In the genomic region with DNA sequence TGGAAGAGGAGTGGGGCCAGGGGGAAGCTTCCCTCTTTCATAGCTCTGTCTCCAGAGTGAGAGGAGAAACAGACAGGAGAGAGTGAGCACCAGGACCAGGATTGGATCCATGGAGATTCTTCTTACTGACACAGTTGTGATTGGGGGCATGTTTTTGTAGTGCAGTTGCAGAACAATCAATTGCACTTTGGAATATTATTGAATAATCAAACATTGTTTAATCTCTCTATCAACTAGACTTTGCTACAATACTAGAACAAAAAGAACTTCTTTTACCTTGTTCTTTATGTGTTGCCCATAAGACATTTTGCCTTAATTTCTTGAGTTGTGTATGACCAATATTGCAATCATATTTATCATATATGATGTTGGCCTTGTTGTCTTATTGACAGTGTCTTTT, we compare ENCODE assay signal across 51 mouse cellular contexts. TPM values are rescaled to one million over a fixed set of nuclear protein-coding genes. Genes with fewer than 3 reads are reported as not detected.
"Had no signal": no experiment of that assay in that cellular context is flagged by ENCODE, and none has a peak within 500 bp of the region (broad histone marks: within the 10 kb centered on the region; RNA-seq: fewer than 3 reads in every experiment).

A gene (minus strand): TSS at position 127 of the 400 bp plus-strand sequence.

- H3K9me3 ChIP-seq: heart, embryonic 10.5 days; heart, embryonic 12.5 days; heart, embryonic 13.5 days; heart, embryonic 15.5 days; hindbrain, embryonic 10.5 days; hindbrain, embryonic 12.5 days; hindbrain, embryonic 13.5 days; hindbrain, embryonic 15.5 days; intestine, embryonic 15.5 days; kidney, embryonic 15.5 days had no signal

- H3K9ac ChIP-seq: heart, embryonic 12.5 days; heart, embryonic 13.5 days; heart, embryonic 15.5 days; hindbrain, embryonic 12.5 days; hindbrain, embryonic 13.5 days; hindbrain, embryonic 14.5 days; hindbrain, embryonic 15.5 days; intestine, embryonic 15.5 days; kidney, embryonic 15.5 days had no signal

- H3K4me1 ChIP-seq: heart, embryonic 10.5 days; heart, embryonic 12.5 days; heart, embryonic 13.5 days; heart, embryonic 15.5 days; hindbrain, embryonic 10.5 days; hindbrain, embryonic 12.5 days; hindbrain, embryonic 13.5 days; hindbrain, embryonic 15.5 days; intestine, embryonic 15.5 days; kidney, embryonic 15.5 days had no signal

- ATAC-seq: hindbrain, embryonic 16.5 days; hindbrain, postnatal 0 days; inflammation-experienced regulatory T-cells, adult 6 months; intestine, embryonic 15.5 days; intestine, embryonic 16.5 days; intestine, postnatal 0 days had no signal

- H3K36me3 ChIP-seq: heart, embryonic 10.5 days; heart, embryonic 12.5 days; heart, embryonic 13.5 days; heart, embryonic 15.5 days; hindbrain, embryonic 10.5 days; hindbrain, embryonic 12.5 days; hindbrain, embryonic 13.5 days; hindbrain, embryonic 15.5 days; intestine, embryonic 15.5 days; kidney, embryonic 15.5 days had no signal

- H3K27me3 ChIP-seq: heart, embryonic 12.5 days; heart, embryonic 13.5 days; heart, embryonic 15.5 days; hindbrain, embryonic 12.5 days; hindbrain, embryonic 13.5 days; hindbrain, embryonic 15.5 days; intestine, embryonic 15.5 days; kidney, embryonic 15.5 days had no signal

- H3K27ac ChIP-seq: heart, embryonic 10.5 days; heart, embryonic 13.5 days; heart, embryonic 15.5 days; hindbrain, embryonic 10.5 days; hindbrain, embryonic 12.5 days; hindbrain, embryonic 13.5 days; hindbrain, embryonic 14.5 days; hindbrain, embryonic 15.5 days; hindbrain, postnatal 0 days; intestine, embryonic 15.5 days; kidney, embryonic 15.5 days; kidney, postnatal 0 days; layer of hippocampus, adult 2 months had no signal

- H3K4me2 ChIP-seq: heart, embryonic 11.5 days; heart, embryonic 12.5 days; heart, embryonic 13.5 days; heart, embryonic 15.5 days; hindbrain, embryonic 12.5 days; hindbrain, embryonic 13.5 days; hindbrain, embryonic 14.5 days; hindbrain, embryonic 15.5 days; intestine, embryonic 15.5 days; kidney, embryonic 15.5 days had no signal

- DNase-seq: heart, postnatal 10 days; heart, postnatal 14 days; heart, postnatal 36 days; heart, postnatal 4 days; kidney, adult 11 months; kidney, adult 18-20 months; kidney, adult 2 months; kidney, adult 8-10 months; kidney, adult 9 months; kidney, postnatal 10 days; kidney, postnatal 14 days; kidney, postnatal 25 days; kidney, postnatal 36 days; kidney, postnatal 4 days; layer of hippocampus, adult 9-11 months; layer of hippocampus, postnatal 36 days had no signal

- H3K4me3 ChIP-seq: heart, embryonic 10.5 days; heart, embryonic 12.5 days; heart, embryonic 13.5 days; heart, embryonic 15.5 days; hindbrain, embryonic 10.5 days; hindbrain, embryonic 12.5 days; hindbrain, embryonic 13.5 days; hindbrain, embryonic 15.5 days; intestine, embryonic 15.5 days; kidney, embryonic 15.5 days; layer of hippocampus, adult 2 months had no signal

RNA-seq across cellular contexts. Expression of the gene that starts here (rescaled TPM):
- total RNA-seq: heart, postnatal 10 days; heart, postnatal 14 days; heart, postnatal 25 days; heart, postnatal 36 days; heart, postnatal 4 days; hematopoietic stem cell, adult 5-6 weeks; hindbrain, postnatal 0 days; layer of hippocampus, adult 18-20 months; layer of hippocampus, adult 2 months; layer of hippocampus, adult 8-10 months; layer of hippocampus, postnatal 10 days; layer of hippocampus, postnatal 14 days; layer of hippocampus, postnatal 25 days; layer of hippocampus, postnatal 36 days; left cerebral cortex, adult 18-20 months had no signal
- polyA plus RNA-seq: heart, embryonic 10.5 days; heart, embryonic 11.5 days; heart, embryonic 12.5 days; heart, embryonic 13.5 days; heart, embryonic 14.5 days; heart, embryonic 15.5 days; heart, embryonic 16.5 days; heart, postnatal 0 days; hindbrain, embryonic 10.5 days; hindbrain, embryonic 11.5 days; hindbrain, embryonic 12.5 days; hindbrain, embryonic 13.5 days; hindbrain, embryonic 14.5 days; hindbrain, embryonic 15.5 days; hindbrain, embryonic 16.5 days; hindbrain, postnatal 0 days; inflammation-experienced regulatory T-cells, adult 6 months; intestine, embryonic 14.5 days; intestine, embryonic 15.5 days; intestine, embryonic 16.5 days; intestine, postnatal 0 days; kidney, adult 2 months; kidney, embryonic 14.5 days; kidney, embryonic 15.5 days; kidney, embryonic 16.5 days; kidney, postnatal 0 days; large intestine, adult 2 months had no signal
